Mouse (Mus musculus): ENCODE measurements around the gene Olfr99.
"Not testable (repeated sequence)": the region's sequence is repeated elsewhere in the genome, so short reads cannot be mapped to it uniquely, and the experiment has no call there.

Olfr99 gene

GRCm38 (mm10) chr17:37283360-37283759, at the start of gene Olfr99:
TSS of gene Olfr99 (minus strand) at chr17:37283460.
- DNase-seq (ENCODE audit: low read depth in 1 of 2, low spot score in 2 of 2): no peak

- DNase-seq (ENCODE audit: low read depth in 1 of 2, low spot score in 2 of 2): no peak
Measured at GRCm38 (mm10) chr17:37316954-37317353, 33.7 kb upstream of the Olfr99 start, which contains the start of gene Olfr102. TSS of gene Olfr102 (minus strand) at chr17:37317054.

GRCm38 (mm10) chr17:37310146-37310699, 27.0 kb upstream of the Olfr99 start:
- no peak for DNase-seq (ENCODE audit: low read depth in 1 of 2, low spot score in 2 of 2)

GRCm38 (mm10) chr17:37308483-37308882, 25.2 kb upstream of the Olfr99 start:
- no peak for DNase-seq (ENCODE audit: low read depth in 1 of 2, low spot score in 2 of 2)

GRCm38 (mm10) chr17:37304213-37304612, 21.0 kb upstream of the Olfr99 start, which contains the start of gene Olfr101:
TSS of gene Olfr101 (minus strand) at chr17:37304313.
- no peak for DNase-seq (ENCODE audit: low read depth in 1 of 2, low spot score in 2 of 2)

GRCm38 (mm10) chr17:37280331-37280730, 2.9 kb downstream of the Olfr99 start:
- DNase-seq (ENCODE audit: low read depth in 1 of 2, low spot score in 2 of 2): no peak

- no peak for DNase-seq (ENCODE audit: low read depth in 1 of 2, low spot score in 2 of 2)
Measured at GRCm38 (mm10) chr17:37276573-37276972, 6.7 kb downstream of the Olfr99 start.

- DNase-seq (ENCODE audit: low read depth in 1 of 2, low spot score in 2 of 2): no peak
Measured at GRCm38 (mm10) chr17:37275626-37276248, 7.5 kb downstream of the Olfr99 start.

- DNase-seq (ENCODE audit: low read depth in 1 of 2, low spot score in 2 of 2): peak; percentile 11 to 53
Measured at GRCm38 (mm10) chr17:37270702-37271092, 12.6 kb downstream of the Olfr99 start.

GRCm38 (mm10) chr17:37270058-37270701, 13.1 kb downstream of the Olfr99 start, which contains the start of gene H2-M3:
TSS of gene H2-M3 (plus strand) at chr17:37270220.
- DNase-seq (ENCODE audit: low read depth in 1 of 2, low spot score in 2 of 2): peak; percentile 71 to 89

- no peak for DNase-seq (ENCODE audit: low read depth in 1 of 2, low spot score in 2 of 2)
Measured at GRCm38 (mm10) chr17:37263626-37264025, 19.6 kb downstream of the Olfr99 start, which contains the start of gene Olfr98. TSS of gene Olfr98 (minus strand) at chr17:37263749.

GRCm38 (mm10) chr17:37250544-37250943, 32.7 kb downstream of the Olfr99 start:
- DNase-seq (ENCODE audit: low read depth in 1 of 2, low spot score in 2 of 2): no peak

- no peak for DNase-seq (ENCODE audit: low read depth in 1 of 2, low spot score in 2 of 2)
Measured at GRCm38 (mm10) chr17:37249460-37249859, 33.8 kb downstream of the Olfr99 start.

GRCm38 (mm10) chr17:37246715-37247114, 36.5 kb downstream of the Olfr99 start:
- peak in 1 of 2 experiments; percentile 12 for DNase-seq (ENCODE audit: low read depth in 1 of 2, low spot score in 2 of 2)

- DNase-seq (ENCODE audit: low read depth in 1 of 2, low spot score in 2 of 2): no peak
Measured at GRCm38 (mm10) chr17:37242198-37242597, 41.1 kb downstream of the Olfr99 start.

- not testable (repeated sequence) for DNase-seq (ENCODE audit: low read depth in 1 of 2, low spot score in 2 of 2)
Measured at GRCm38 (mm10) chr17:37237230-37237629, 46.0 kb downstream of the Olfr99 start, which contains the start of gene Olfr97. TSS of gene Olfr97 (minus strand) at chr17:37237330.

All from monocyte, adult 2 months (primary cell).